Mouse (Mus musculus): ENCODE measurements around the gene Ccdc171. TPM values are rescaled to one million over a fixed set of nuclear protein-coding genes. Genes with fewer than 3 reads are reported as not detected.
"Not testable (repeated sequence)": the region's sequence is repeated elsewhere in the genome, so short reads cannot be mapped to it uniquely, and the experiment has no call there.

Gene Ccdc171
- 3.4 and 4.0 TPM in 2 replicates for polyA plus RNA-seq (2015; fragmentation: Nextera tagmentation; extraction: Ambion mirVana)

GRCm38 (mm10) chr4:83524843-83525689 is at the start of gene Ccdc171:
TSS of gene Ccdc171 (plus strand) at chr4:83525545.
- ATAC-seq (ENCODE audit: insufficient number of reproducible peaks, low FRiP score, low TSS enrichment, low read depth) = peak; percentile 95
- Histone ChIP-seq H3K4me3 (peak within 1 kb of the TSS; percentile 83), H3K4me2 (peak within 1 kb of the TSS; percentile 82), H3K9ac (peak within 1 kb of the TSS; percentile 63), H3K4me1 (peaks cover 8% of the 10 kb centered on the region), H3K36me3 (no peaks in the 10 kb centered on the region), H3K9me3 (no peaks in the 10 kb centered on the region), H3K27me3 (no peaks in the 10 kb centered on the region), H3K27ac (peak within 1 kb of the TSS; percentile 95)
- WGBS = under 1% methylated on average over 69 of the region's 73 CpGs

GRCm38 (mm10) chr4:83485250-83485649 is 40.1 kb upstream of the Ccdc171 start:
- Histone ChIP-seq H3K36me3 (peaks cover 18% of the 10 kb centered on the region), H3K9ac (peak overlapping the region; percentile 85; the same call in 1 of the 2 replicates), H3K4me1 (peaks cover 11% of the 10 kb centered on the region), H3K4me2 (peak overlapping the region; percentile 79), H3K27me3 (no peaks in the 10 kb centered on the region), H3K9me3 (no peaks in the 10 kb centered on the region), H3K27ac (0 out of 2 replicates have a peak overlapping the region, but pooled peaks have one; percentile 97), H3K4me3 (peak overlapping the region; percentile 92)
- no peak for ATAC-seq (ENCODE audit: insufficient number of reproducible peaks, low FRiP score, low TSS enrichment, low read depth)
- 20% methylated on average over 12 of the region's 12 CpGs for WGBS

GRCm38 (mm10) chr4:83485735-83486116 is 39.6 kb upstream of the Ccdc171 start:
- Histone ChIP-seq H3K36me3 (peaks cover 18% of the 10 kb centered on the region), H3K4me2 (peak overlapping the region; percentile 79), H3K4me3 (peak overlapping the region; percentile 92), H3K4me1 (peaks cover 11% of the 10 kb centered on the region), H3K27me3 (no peaks in the 10 kb centered on the region), H3K27ac (peak overlapping the region; percentile 97), H3K9ac (peak overlapping the region; percentile 85), H3K9me3 (no peaks in the 10 kb centered on the region)
- 0% methylated on average over 22 of the region's 40 CpGs for WGBS
- ATAC-seq (ENCODE audit: insufficient number of reproducible peaks, low FRiP score, low TSS enrichment, low read depth) = peak; percentile 72

GRCm38 (mm10) chr4:83486117-83486901 is 39.0 kb upstream of the Ccdc171 start, which contains the start of gene Psip1:
TSS of gene Psip1 (minus strand) at chr4:83486459.
- peaks cover 15% of the 10 kb centered on the region; the same call in 1 of the 2 replicates for H3K36me3 ChIP-seq
- WGBS = under 1% methylated on average over 59 of the region's 86 CpGs
- H3K4me2 ChIP-seq = peak within 1 kb of the TSS; percentile 79
- no peaks in the 10 kb centered on the region for H3K27me3 ChIP-seq
- no peaks in the 10 kb centered on the region for H3K9me3 ChIP-seq
- H3K9ac ChIP-seq = peak within 1 kb of the TSS; percentile 85
- H3K4me3 ChIP-seq = peak within 1 kb of the TSS; percentile 92
- H3K27ac ChIP-seq = peak within 1 kb of the TSS; percentile 97
- peaks cover 11% of the 10 kb centered on the region for H3K4me1 ChIP-seq
- ATAC-seq (ENCODE audit: insufficient number of reproducible peaks, low FRiP score, low TSS enrichment, low read depth) = peak; percentile 88

GRCm38 (mm10) chr4:83489121-83489520 is 36.2 kb upstream of the Ccdc171 start:
- 0 out of 2 replicates have a peak overlapping the region, but pooled peaks have one; percentile 17 for H3K27ac ChIP-seq
- no peaks in the 10 kb centered on the region for H3K27me3 ChIP-seq

GRCm38 (mm10) chr4:83493112-83493511 is 32.2 kb upstream of the Ccdc171 start:
- peaks cover 4% of the 10 kb centered on the region; the same call in 1 of the 2 replicates for H3K4me1 ChIP-seq
- no peak for ATAC-seq (ENCODE audit: insufficient number of reproducible peaks, low FRiP score, low TSS enrichment, low read depth)
- H3K4me3 ChIP-seq = no peak overlapping the region
- H3K4me2 ChIP-seq = no peak overlapping the region
- no peaks in the 10 kb centered on the region for H3K36me3 ChIP-seq
- 95% methylated on average over 1 of the region's 1 CpGs for WGBS
- no peaks in the 10 kb centered on the region for H3K9me3 ChIP-seq
- H3K9ac ChIP-seq = no peak overlapping the region
- H3K27ac ChIP-seq = no peak overlapping the region
- no peaks in the 10 kb centered on the region for H3K27me3 ChIP-seq

More at GRCm38 (mm10) chr4:83489121-83489520, 36.2 kb upstream of the Ccdc171 start:
- WGBS = 8% methylated on average over 5 of the region's 5 CpGs
- no peak for ATAC-seq (ENCODE audit: insufficient number of reproducible peaks, low FRiP score, low TSS enrichment, low read depth)
- H3K9me3 ChIP-seq = no peaks in the 10 kb centered on the region
- H3K36me3 ChIP-seq = no peaks in the 10 kb centered on the region
- H3K4me2 ChIP-seq = no peak overlapping the region
- H3K4me3 ChIP-seq = no peak overlapping the region
- no peak overlapping the region for H3K9ac ChIP-seq
- H3K4me1 ChIP-seq = peaks cover 11% of the 10 kb centered on the region

- WGBS = 89% methylated on average over 5 of the region's 5 CpGs
These were observed 28.3 kb upstream of the Ccdc171 start for GRCm38 (mm10) chr4:83497013-83497412.

GRCm38 (mm10) chr4:83500154-83501036 is 24.9 kb upstream of the Ccdc171 start:
- Histone ChIP-seq H3K4me3 (peak overlapping the region; percentile 30), H3K36me3 (no peaks in the 10 kb centered on the region), H3K27me3 (no peaks in the 10 kb centered on the region), H3K9me3 (no peaks in the 10 kb centered on the region), H3K4me1 (no peaks in the 10 kb centered on the region), H3K27ac (no peak overlapping the region), H3K4me2 (peak overlapping the region; percentile 45), H3K9ac (no peak overlapping the region)
- ATAC-seq (ENCODE audit: insufficient number of reproducible peaks, low FRiP score, low TSS enrichment, low read depth) = no peak
- WGBS = 11% methylated on average over 22 of the region's 22 CpGs

More at GRCm38 (mm10) chr4:83497013-83497412, 28.3 kb upstream of the Ccdc171 start:
- not testable (repeated sequence) for H3K36me3 ChIP-seq; ATAC-seq (ENCODE audit: insufficient number of reproducible peaks, low FRiP score, low TSS enrichment, low read depth); H3K27ac ChIP-seq; H3K9me3 ChIP-seq; H3K9ac ChIP-seq; H3K4me3 ChIP-seq; H3K4me1 ChIP-seq; H3K4me2 ChIP-seq; H3K27me3 ChIP-seq

GRCm38 (mm10) chr4:83501037-83501430 is 24.3 kb upstream of the Ccdc171 start:
- no peaks in the 10 kb centered on the region for H3K9me3 ChIP-seq
- H3K4me1 ChIP-seq = no peaks in the 10 kb centered on the region
- no peak for ATAC-seq (ENCODE audit: insufficient number of reproducible peaks, low FRiP score, low TSS enrichment, low read depth)
- peak overlapping the region; percentile 45 for H3K4me2 ChIP-seq
- H3K4me3 ChIP-seq = peak overlapping the region; percentile 30; the same call in 1 of the 2 replicates
- 46% methylated on average over 7 of the region's 7 CpGs for WGBS
- no peaks in the 10 kb centered on the region for H3K27me3 ChIP-seq
- no peak overlapping the region for H3K9ac ChIP-seq
- H3K27ac ChIP-seq = no peak overlapping the region
- H3K36me3 ChIP-seq = no peaks in the 10 kb centered on the region

GRCm38 (mm10) chr4:83509600-83509999 is 15.7 kb upstream of the Ccdc171 start:
- Histone ChIP-seq H3K4me2 (no peak overlapping the region), H3K4me1 (no peaks in the 10 kb centered on the region; the same call in 1 of the 2 replicates), H3K27me3 (no peaks in the 10 kb centered on the region), H3K9me3 (no peaks in the 10 kb centered on the region), H3K27ac (no peak overlapping the region), H3K9ac (no peak overlapping the region), H3K4me3 (no peak overlapping the region), H3K36me3 (no peaks in the 10 kb centered on the region)
- WGBS = 43% methylated on average over 2 of the region's 2 CpGs
- ATAC-seq (ENCODE audit: insufficient number of reproducible peaks, low FRiP score, low TSS enrichment, low read depth) = no peak

- 62% methylated on average over 8 of the region's 8 CpGs for WGBS
These were observed 14.3 kb upstream of the Ccdc171 start for GRCm38 (mm10) chr4:83511083-83511482.

More at GRCm38 (mm10) chr4:83511083-83511482, 14.3 kb upstream of the Ccdc171 start:
- H3K9ac ChIP-seq = no peak overlapping the region
- H3K9me3 ChIP-seq = no peaks in the 10 kb centered on the region
- H3K4me2 ChIP-seq = no peak overlapping the region
- no peaks in the 10 kb centered on the region for H3K27me3 ChIP-seq
- H3K4me1 ChIP-seq = no peaks in the 10 kb centered on the region; the same call in 1 of the 2 replicates
- H3K4me3 ChIP-seq = no peak overlapping the region
- H3K27ac ChIP-seq = no peak overlapping the region
- H3K36me3 ChIP-seq = no peaks in the 10 kb centered on the region
- no peak for ATAC-seq (ENCODE audit: insufficient number of reproducible peaks, low FRiP score, low TSS enrichment, low read depth)

All from limb, embryonic 15.5 days (tissue).